Mouse (Mus musculus) spleen, adult 2 months (tissue): Measurements from ENCODE around the gene C1ql1.

Experiments used
- CTCF ChIP-seq: fragments of 200-500 bp; IDR thresholded peaks from 2 replicates; pipeline ENCODE4 v1.5.1; 2011; ENCODE audit warnings: mild to moderate bottlenecking, inconsistent platforms; ENCODE audit not compliant: insufficient read depth, insufficient read length, insufficient replicate concordance; ENCODE audit errors: extremely low read depth
- POLR2A ChIP-seq: fragments of 200-500 bp; IDR thresholded peaks from 2 replicates; pipeline ENCODE4 v1.6.1; 2011; ENCODE audit warnings: low read depth, low read length, inconsistent platforms

- TF ChIP-seq CTCF (no peak), POLR2A (no peak)
These were observed 25.0 kb downstream of the C1ql1 start for GRCm38 (mm10) chr11:102921491-102921890.
